Mouse (Mus musculus): ENCODE data around the gene Epb42. TPM values are rescaled to one million over a fixed set of nuclear protein-coding genes. Genes with fewer than 3 reads are reported as not detected.
A peak's percentile ranks its signal among the peaks of the same experiment; 100 is the strongest.

Epb42 gene
- polyA plus RNA-seq, 1 experiment, result not detected

DNA sequence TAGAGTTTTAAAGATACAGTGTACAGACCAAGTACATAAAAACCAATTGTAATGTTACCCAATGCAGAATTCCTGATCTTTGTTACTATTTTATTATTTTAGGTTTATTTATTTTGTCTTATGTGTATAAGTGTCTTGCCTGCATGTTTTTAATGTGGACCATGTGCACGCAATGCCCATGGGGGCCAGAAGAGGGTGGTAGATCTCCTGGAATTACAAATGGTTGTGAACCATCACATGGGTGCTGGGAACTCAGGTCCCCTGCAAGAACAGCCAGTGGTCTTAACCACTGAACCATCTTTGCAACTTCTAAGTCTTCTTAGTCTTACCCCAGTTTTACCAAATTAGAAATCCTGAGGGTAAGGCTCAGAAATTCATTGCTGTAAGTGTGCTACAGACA, 51.6 kb downstream of the Epb42 start:
- no peaks in the 10 kb centered on the region for H3K27me3 ChIP-seq (ENCODE audit: control insufficient read depth, insufficient read depth, low read length, poor library complexity, severe bottlenecking)
- H3K9me3 ChIP-seq (replicated peaks; ENCODE audit: control insufficient read depth, insufficient read depth, low read length, poor library complexity, severe bottlenecking), result no peaks in the 10 kb centered on the region
- no peak overlapping the region for H3K27ac ChIP-seq (ENCODE audit: insufficient read depth, low read length)
- no peak for TF ChIP-seq POLR2A (IDR thresholded peaks at IDR 0.05; ENCODE audit: insufficient read depth, low read length)
- TF ChIP-seq CTCF (IDR thresholded peaks at IDR 0.05; ENCODE audit: low read depth, low read length), result peak; percentile 40
- no peaks in the 10 kb centered on the region for H3K36me3 ChIP-seq (ENCODE audit: control insufficient read depth, insufficient read depth, low read length, poor library complexity, severe bottlenecking)
- H3K9ac ChIP-seq (ENCODE audit: low read depth, poor library complexity, severe bottlenecking), result no peak overlapping the region
- no peaks in the 10 kb centered on the region for H3K4me1 ChIP-seq (ENCODE audit: control insufficient read depth, insufficient read depth, low read length)
- H3K4me3 ChIP-seq (ENCODE audit: low read depth, low read length), result no peak overlapping the region

- Histone ChIP-seq H3K4me3 (ENCODE audit: low read depth, low read length) (no peak overlapping the region), H3K9me3 (replicated peaks; ENCODE audit: control insufficient read depth, insufficient read depth, low read length, poor library complexity, severe bottlenecking) (no peaks in the 10 kb centered on the region), H3K4me1 (ENCODE audit: control insufficient read depth, insufficient read depth, low read length) (no peaks in the 10 kb centered on the region), H3K9ac (ENCODE audit: low read depth, poor library complexity, severe bottlenecking) (no peak overlapping the region), H3K36me3 (ENCODE audit: control insufficient read depth, insufficient read depth, low read length, poor library complexity, severe bottlenecking) (no peaks in the 10 kb centered on the region), H3K27me3 (ENCODE audit: control insufficient read depth, insufficient read depth, low read length, poor library complexity, severe bottlenecking) (no peaks in the 10 kb centered on the region), H3K27ac (ENCODE audit: insufficient read depth, low read length) (no peak overlapping the region)
- TF ChIP-seq EP300 (IDR thresholded peaks at IDR 0.05; ENCODE audit: insufficient read depth, low read depth, low read length) (no peak), POLR2A (IDR thresholded peaks at IDR 0.05; ENCODE audit: insufficient read depth, low read length) (no peak), CTCF (IDR thresholded peaks at IDR 0.05; ENCODE audit: low read depth, low read length) (no peak)
These were observed 53.3 kb downstream of the Epb42 start for GRCm38 (mm10) chr2:120983611-120984010.

- Histone ChIP-seq H3K4me1 (ENCODE audit: control insufficient read depth, insufficient read depth, low read length) (no peaks in the 10 kb centered on the region), H3K9me3 (replicated peaks; ENCODE audit: control insufficient read depth, insufficient read depth, low read length, poor library complexity, severe bottlenecking) (no peaks in the 10 kb centered on the region), H3K27me3 (ENCODE audit: control insufficient read depth, insufficient read depth, low read length, poor library complexity, severe bottlenecking) (no peaks in the 10 kb centered on the region), H3K4me3 (ENCODE audit: low read depth, low read length) (no peak overlapping the region), H3K9ac (ENCODE audit: low read depth, poor library complexity, severe bottlenecking) (no peak overlapping the region), H3K27ac (ENCODE audit: insufficient read depth, low read length) (peak overlapping the region; percentile 36; the same call in 1 of the 2 replicates), H3K36me3 (ENCODE audit: control insufficient read depth, insufficient read depth, low read length, poor library complexity, severe bottlenecking) (no peaks in the 10 kb centered on the region)
- TF ChIP-seq CTCF (IDR thresholded peaks at IDR 0.05; ENCODE audit: low read depth, low read length) (no peak), EP300 (IDR thresholded peaks at IDR 0.05; ENCODE audit: insufficient read depth, low read depth, low read length) (no peak), POLR2A (IDR thresholded peaks at IDR 0.05; ENCODE audit: insufficient read depth, low read length) (no peak)
These were observed 56.0 kb downstream of the Epb42 start for GRCm38 (mm10) chr2:120980861-120981260.

- no peaks in the 10 kb centered on the region for H3K36me3 ChIP-seq (ENCODE audit: control insufficient read depth, insufficient read depth, low read length, poor library complexity, severe bottlenecking)
- H3K9ac ChIP-seq (ENCODE audit: low read depth, poor library complexity, severe bottlenecking), result no peak overlapping the region
- H3K27me3 ChIP-seq (ENCODE audit: control insufficient read depth, insufficient read depth, low read length, poor library complexity, severe bottlenecking), result no peaks in the 10 kb centered on the region
- no peak overlapping the region for H3K27ac ChIP-seq (ENCODE audit: insufficient read depth, low read length)
- no peak overlapping the region for H3K4me3 ChIP-seq (ENCODE audit: low read depth, low read length)
- H3K9me3 ChIP-seq (replicated peaks; ENCODE audit: control insufficient read depth, insufficient read depth, low read length, poor library complexity, severe bottlenecking), result no peaks in the 10 kb centered on the region
- no peaks in the 10 kb centered on the region for H3K4me1 ChIP-seq (ENCODE audit: control insufficient read depth, insufficient read depth, low read length)
- no peak for TF ChIP-seq CTCF (IDR thresholded peaks at IDR 0.05; ENCODE audit: low read depth, low read length)
- TF ChIP-seq EP300 (IDR thresholded peaks at IDR 0.05; ENCODE audit: insufficient read depth, low read depth, low read length), result no peak
- no peak for TF ChIP-seq POLR2A (IDR thresholded peaks at IDR 0.05; ENCODE audit: insufficient read depth, low read length)
These were observed 57.1 kb downstream of the Epb42 start for GRCm38 (mm10) chr2:120979819-120980218.

- Histone ChIP-seq H3K9me3 (replicated peaks; ENCODE audit: control insufficient read depth, insufficient read depth, low read length, poor library complexity, severe bottlenecking) (no peaks in the 10 kb centered on the region), H3K27me3 (ENCODE audit: control insufficient read depth, insufficient read depth, low read length, poor library complexity, severe bottlenecking) (no peaks in the 10 kb centered on the region), H3K27ac (ENCODE audit: insufficient read depth, low read length) (no peak overlapping the region), H3K4me1 (ENCODE audit: control insufficient read depth, insufficient read depth, low read length) (no peaks in the 10 kb centered on the region), H3K9ac (ENCODE audit: low read depth, poor library complexity, severe bottlenecking) (no peak overlapping the region), H3K4me3 (ENCODE audit: low read depth, low read length) (no peak overlapping the region), H3K36me3 (ENCODE audit: control insufficient read depth, insufficient read depth, low read length, poor library complexity, severe bottlenecking) (no peaks in the 10 kb centered on the region)
- TF ChIP-seq POLR2A (IDR thresholded peaks at IDR 0.05; ENCODE audit: insufficient read depth, low read length) (no peak), CTCF (IDR thresholded peaks at IDR 0.05; ENCODE audit: low read depth, low read length) (no peak), EP300 (IDR thresholded peaks at IDR 0.05; ENCODE audit: insufficient read depth, low read depth, low read length) (no peak)
These were observed 58.2 kb downstream of the Epb42 start for GRCm38 (mm10) chr2:120978693-120979037.

DNA sequence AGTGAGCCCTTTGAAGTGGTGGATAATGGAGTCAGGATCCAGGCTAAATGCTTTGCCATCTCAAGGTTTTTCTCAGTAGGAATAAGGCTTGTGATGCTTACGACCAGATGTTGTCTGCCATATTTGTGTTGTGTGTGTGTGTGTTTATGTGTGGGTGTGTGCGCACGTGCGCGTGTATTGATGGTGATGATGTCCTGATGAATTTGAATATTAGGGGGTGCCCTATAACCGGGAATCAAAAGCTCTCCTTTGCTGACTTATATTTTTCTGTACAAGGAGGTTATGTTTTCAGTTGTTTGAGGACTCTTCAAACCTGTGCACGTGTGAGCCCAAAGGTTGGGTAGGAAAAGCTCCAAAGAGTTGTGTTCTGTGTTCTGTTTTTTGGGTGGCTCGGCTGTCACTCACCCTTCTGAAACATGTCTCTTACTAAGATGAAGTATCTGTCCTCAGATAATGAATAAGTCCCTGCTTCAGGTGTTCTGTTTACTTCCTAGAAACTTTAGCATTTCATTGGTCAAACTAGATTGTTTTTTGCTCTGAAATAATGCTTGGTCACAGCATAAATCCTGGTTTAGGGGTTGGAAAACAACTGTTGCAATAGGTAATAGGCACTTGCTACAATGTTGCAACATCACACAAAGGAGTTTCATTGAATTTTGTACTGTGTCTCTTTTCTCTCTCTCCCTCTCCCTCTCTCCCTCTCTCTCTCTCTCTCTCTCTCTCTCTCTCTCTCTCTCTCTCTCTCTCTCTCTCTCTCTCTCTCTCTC, 58.8 kb downstream of the Epb42 start:
- no peaks in the 10 kb centered on the region for H3K36me3 ChIP-seq (ENCODE audit: control insufficient read depth, insufficient read depth, low read length, poor library complexity, severe bottlenecking)
- no peaks in the 10 kb centered on the region for H3K27me3 ChIP-seq (ENCODE audit: control insufficient read depth, insufficient read depth, low read length, poor library complexity, severe bottlenecking)
- peak overlapping the region; percentile 87 for H3K4me3 ChIP-seq (ENCODE audit: low read depth, low read length)
- H3K9ac ChIP-seq (ENCODE audit: low read depth, poor library complexity, severe bottlenecking), result no peak overlapping the region
- no peak overlapping the region for H3K27ac ChIP-seq (ENCODE audit: insufficient read depth, low read length)
- no peaks in the 10 kb centered on the region for H3K4me1 ChIP-seq (ENCODE audit: control insufficient read depth, insufficient read depth, low read length)
- no peak for TF ChIP-seq EP300 (IDR thresholded peaks at IDR 0.05; ENCODE audit: insufficient read depth, low read depth, low read length)
- TF ChIP-seq POLR2A (IDR thresholded peaks at IDR 0.05; ENCODE audit: insufficient read depth, low read length), result no peak
- TF ChIP-seq CTCF (IDR thresholded peaks at IDR 0.05; ENCODE audit: low read depth, low read length), result no peak
- no peaks in the 10 kb centered on the region for H3K9me3 ChIP-seq (replicated peaks; ENCODE audit: control insufficient read depth, insufficient read depth, low read length, poor library complexity, severe bottlenecking)
